Mouse (Mus musculus) hindbrain, postnatal 0 days (tissue): ENCODE results near the gene Tmem200a. TPM values are rescaled to one million over a fixed set of nuclear protein-coding genes. Genes with fewer than 3 reads are reported as not detected.

ENCODE experiments used
- ATAC-seq: fragments of 200-750 bp; cut with Nextera tagmentation; 2 replicates; pipeline ENCODE4 v1.8.0; 2017; ENCODE audit warnings: mild to moderate bottlenecking, moderate TSS enrichment, moderate library complexity
- DNase-seq: peaks from one replicate; pipeline ENCODE4 v3.0.0-alpha.2; 2015; ENCODE audit warnings: low spot score
- H3K27ac ChIP-seq: fragments of 300-500 bp; sonication (generic); 2 replicates; pipeline ENCODE4 v1.5.1; 2014; ENCODE audit warnings: mild to moderate bottlenecking
- H3K27me3 ChIP-seq: fragments of 300-500 bp; sonication (generic); 2 replicates; pipeline ENCODE4 v1.6.1; 2014; ENCODE audit warnings: low read length, mixed read lengths; ENCODE audit not compliant: insufficient read depth
- H3K36me3 ChIP-seq: fragments of 300-500 bp; sonication (generic); 2 replicates; pipeline ENCODE4 v1.6.1; 2014; ENCODE audit warnings: low read length, mixed read lengths; ENCODE audit not compliant: insufficient read depth
- H3K4me1 ChIP-seq: fragments of 300-500 bp; sonication (generic); 2 replicates; pipeline ENCODE4 v1.6.1; 2014; ENCODE audit warnings: antibody characterized with exemption, low read length, mixed read lengths; ENCODE audit not compliant: insufficient read depth
- H3K4me2 ChIP-seq: fragments of 300-500 bp; sonication (generic); 2 replicates; pipeline ENCODE4 v1.6.1; 2014; ENCODE audit warnings: low read depth, mild to moderate bottlenecking, low read length, moderate library complexity, mixed read lengths
- H3K4me3 ChIP-seq: fragments of 300-500 bp; sonication (generic); 2 replicates; pipeline ENCODE4 v1.5.1; 2014; ENCODE audit warnings: low read length
- H3K9ac ChIP-seq: fragments of 300-500 bp; sonication (generic); replicated peaks from 2 replicates; pipeline ENCODE4 v1.6.1; 2014; ENCODE audit warnings: mild to moderate bottlenecking, low read length, moderate library complexity, mixed read lengths
- H3K9me3 ChIP-seq: fragments of 300-500 bp; sonication (generic); 2 replicates; pipeline ENCODE4 v1.6.1; 2016; ENCODE audit warnings: low read length, mixed read lengths
- CTCF ChIP-seq: IDR thresholded peaks from 2 replicates; pipeline ENCODE4 v1.5.1; 2016; ENCODE audit warnings: antibody characterized with exemption, control low read depth, low read depth
- WGBS: fragments of 180-500 bp; shearing (Covaris S2); extraction: QIAGEN DNeasy Blood & Tissue Kit; methylation state at CpG from one replicate; pipeline ENCODE4 v1.1.7; 2014; 5-methylcytosine and 5-hydroxymethylcytosine counted together
- polyA plus RNA-seq: library from polyadenylated mRNA; unstranded; fragments of >200 nt; fragmentation: Nextera tagmentation; extraction: Ambion mirVana; gene quantifications from 2 replicates; pipeline ENCODE4 v1.2.1, GENCODE M21; 2015
- total RNA-seq: library from RNA; depleted of rRNA; stranded (reverse); fragments of >200 nt; gene quantifications from 2 replicates; pipeline ENCODE4 v1.2.3, GENCODE M21; 2014; rRNA removed

Tmem200a gene
- total and polyA plus RNA-seq, 2 experiments from 2014 or later: 15.6 to 56.0 TPM

- no peak overlapping the region for H3K9ac ChIP-seq
- DNase-seq (no peak), ATAC-seq (no peak)
- H3K27me3 ChIP-seq: no peaks in the 10 kb centered on the region
- no peaks in the 10 kb centered on the region for H3K9me3 ChIP-seq
- no peaks in the 10 kb centered on the region for H3K36me3 ChIP-seq
- 46% methylated on average over 6 of the region's 6 CpGs for WGBS
- no peak overlapping the region for H3K27ac ChIP-seq
- no peaks in the 10 kb centered on the region for H3K4me1 ChIP-seq
- H3K4me2 ChIP-seq: no peak overlapping the region
- TF ChIP-seq CTCF: no peak
- H3K4me3 ChIP-seq: no peak overlapping the region
Observed at GRCm38 (mm10) chr10:25887225-25887624, 191.6 kb downstream of the Tmem200a start.

GRCm38 (mm10) chr10:25884512-25884911, 194.3 kb downstream of the Tmem200a start:
- H3K36me3 ChIP-seq: no peaks in the 10 kb centered on the region
- H3K4me2 ChIP-seq: no peak overlapping the region
- DNase-seq: no peak
- no peak overlapping the region for H3K4me3 ChIP-seq
- 82% methylated on average over 2 of the region's 2 CpGs for WGBS
- no peaks in the 10 kb centered on the region for H3K4me1 ChIP-seq
- no peak overlapping the region for H3K9ac ChIP-seq
- no peaks in the 10 kb centered on the region for H3K9me3 ChIP-seq
- ATAC-seq: no peak
- TF ChIP-seq CTCF: no peak
- no peak overlapping the region for H3K27ac ChIP-seq
- H3K27me3 ChIP-seq: no peaks in the 10 kb centered on the region

- 30% methylated on average over 2 of the region's 2 CpGs for WGBS
- DNase-seq (no peak), ATAC-seq (no peak)
- Histone ChIP-seq H3K9ac (no peak overlapping the region), H3K4me1 (no peaks in the 10 kb centered on the region), H3K4me2 (no peak overlapping the region), H3K9me3 (no peaks in the 10 kb centered on the region), H3K4me3 (no peak overlapping the region), H3K27me3 (no peaks in the 10 kb centered on the region), H3K36me3 (no peaks in the 10 kb centered on the region), H3K27ac (no peak overlapping the region)
- no peak for TF ChIP-seq CTCF
Observed at GRCm38 (mm10) chr10:25877731-25878130, 201.1 kb downstream of the Tmem200a start.

GRCm38 (mm10) chr10:25876809-25877208, 202.0 kb downstream of the Tmem200a start:
- Histone ChIP-seq H3K9ac (no peak overlapping the region), H3K4me2 (no peak overlapping the region), H3K27ac (no peak overlapping the region), H3K36me3 (no peaks in the 10 kb centered on the region), H3K4me3 (no peak overlapping the region), H3K27me3 (no peaks in the 10 kb centered on the region), H3K9me3 (no peaks in the 10 kb centered on the region), H3K4me1 (no peaks in the 10 kb centered on the region)
- 42% methylated on average over 3 of the region's 3 CpGs for WGBS
- TF ChIP-seq CTCF: no peak
- no peak for DNase-seq
- ATAC-seq: no peak

GRCm38 (mm10) chr10:25868739-25869138, 210.1 kb downstream of the Tmem200a start:
- 59% methylated on average over 6 of the region's 6 CpGs for WGBS
- ATAC-seq (no peak), DNase-seq (peak; percentile 19)
- H3K4me3 ChIP-seq: no peak overlapping the region
- no peaks in the 10 kb centered on the region for H3K4me1 ChIP-seq
- H3K9me3 ChIP-seq: no peaks in the 10 kb centered on the region
- no peak overlapping the region for H3K27ac ChIP-seq
- H3K36me3 ChIP-seq: no peaks in the 10 kb centered on the region
- no peak overlapping the region for H3K9ac ChIP-seq
- no peak for TF ChIP-seq CTCF
- no peaks in the 10 kb centered on the region for H3K27me3 ChIP-seq
- no peak overlapping the region for H3K4me2 ChIP-seq

Other genes starting within 250 kb of the Tmem200a start
- gene Gm9767, start 797 bp downstream of the Tmem200a start, total RNA-seq: 0.26 and 1.3 TPM in 2 replicates
- gene Gm9767, start 797 bp downstream of the Tmem200a start, polyA plus RNA-seq: 1.7 and 2.0 TPM in 2 replicates
- 1.4 and 2.1 TPM in 2 replicates for gene Samd3, start 150.7 kb upstream of the Tmem200a start, total RNA-seq
- 1.8 and 2.1 TPM in 2 replicates for gene Samd3, start 150.7 kb upstream of the Tmem200a start, polyA plus RNA-seq